Mouse (Mus musculus) heart, postnatal 0 days (tissue): ENCODE measurements around the gene Rnasek.

ENCODE experiments used
- CTCF ChIP-seq: IDR thresholded peaks from 2 replicates; pipeline ENCODE4 v1.5.1; 2016; ENCODE audit warnings: antibody characterized with exemption, control low read depth, low read depth
- EP300 ChIP-seq: IDR thresholded peaks from 2 replicates; pipeline ENCODE4 v1.6.1; 2016; ENCODE audit warnings: antibody characterized with exemption, low read depth

GRCm38 (mm10) chr11:70206801-70207200 is 32.8 kb downstream of the Rnasek start:
- TF ChIP-seq CTCF: no peak
- TF ChIP-seq EP300: no peak
